Mouse (Mus musculus) spleen, adult 2 months (tissue): Measurements from ENCODE around the gene Ddr2. TPM values are rescaled to one million over a fixed set of nuclear protein-coding genes. Genes with fewer than 3 reads are reported as not detected.

ENCODE experiments used
- DNase-seq, 2 experiments: peaks; one replicate each; pipeline versions ENCODE4 v3.0.0 to v3.0.0-alpha.2; 2012 to 2021; ENCODE audit warnings: low spot score in 2 of 2, low read depth in 1 of 2
- H3K27ac ChIP-seq: fragments of 200-500 bp; 2 replicates; pipeline ENCODE4 v1.5.1; 2012; ENCODE audit warnings: low read length, inconsistent platforms; ENCODE audit not compliant: insufficient read depth
- H3K27me3 ChIP-seq: fragments of 200-500 bp; 2 replicates; pipeline ENCODE4 v1.6.1; 2012; ENCODE audit warnings: mild to moderate bottlenecking, moderate library complexity, low read length, inconsistent platforms; ENCODE audit not compliant: control insufficient read depth, insufficient read depth
- H3K36me3 ChIP-seq: fragments of 200-500 bp; 2 replicates; pipeline ENCODE4 v1.6.1; 2012; ENCODE audit warnings: mild to moderate bottlenecking, low read length, inconsistent platforms; ENCODE audit not compliant: control insufficient read depth, insufficient read depth
- H3K4me1 ChIP-seq: fragments of 200-500 bp; 2 replicates; pipeline ENCODE4 v1.6.1; 2011; ENCODE audit warnings: inconsistent platforms; ENCODE audit not compliant: control insufficient read depth, insufficient read depth, insufficient read length
- H3K4me3 ChIP-seq: fragments of 200-500 bp; 2 replicates; pipeline ENCODE4 v1.5.1; 2011; ENCODE audit warnings: mild to moderate bottlenecking, inconsistent platforms; ENCODE audit not compliant: insufficient read depth, insufficient read length; ENCODE audit errors: extremely low read depth
- CTCF ChIP-seq: fragments of 200-500 bp; IDR thresholded peaks from 2 replicates; pipeline ENCODE4 v1.5.1; 2011; ENCODE audit warnings: mild to moderate bottlenecking, inconsistent platforms; ENCODE audit not compliant: insufficient read depth, insufficient read length, insufficient replicate concordance; ENCODE audit errors: extremely low read depth
- POLR2A ChIP-seq: fragments of 200-500 bp; IDR thresholded peaks from 2 replicates; pipeline ENCODE4 v1.6.1; 2011; ENCODE audit warnings: low read depth, low read length, inconsistent platforms
- WGBS: fragments of 180-500 bp; shearing (Covaris S2); methylation state at CpG from one replicate; pipeline ENCODE4 v1.1.7; 2018; 5-methylcytosine and 5-hydroxymethylcytosine counted together
- polyA plus RNA-seq: library from polyadenylated mRNA; depleted of rRNA; stranded (reverse); fragments of >200 nt; gene quantifications from 2 replicates; pipeline ENCODE4 v1.2.3, GENCODE M21; 2012

The Ddr2 gene
- polyA plus RNA-seq, 1 experiment = 2.3 TPM

GRCm38 (mm10) chr1:169952636-169953035 lies 157.9 kb downstream of the Ddr2 start:
- DNase-seq = no peak
- no peaks in the 10 kb centered on the region for H3K27me3 ChIP-seq
- 94% methylated on average over 10 of the region's 10 CpGs for WGBS
- TF ChIP-seq CTCF = no peak
- H3K4me1 ChIP-seq = no peaks in the 10 kb centered on the region
- H3K36me3 ChIP-seq = peaks cover 12% of the 10 kb centered on the region
- H3K4me3 ChIP-seq = no peak overlapping the region
- no peak overlapping the region for H3K27ac ChIP-seq

- Histone ChIP-seq H3K4me3 (no peak overlapping the region), H3K27me3 (no peaks in the 10 kb centered on the region), H3K36me3 (peaks cover 10% of the 10 kb centered on the region), H3K27ac (no peak overlapping the region), H3K4me1 (no peaks in the 10 kb centered on the region)
- DNase-seq = no peak
- TF ChIP-seq CTCF = no peak
- no peak for TF ChIP-seq POLR2A
- 94% methylated on average over 6 of the region's 6 CpGs for WGBS
These were observed 159.0 kb downstream of the Ddr2 start for GRCm38 (mm10) chr1:169951561-169951960.

GRCm38 (mm10) chr1:169950651-169951050 lies 159.9 kb downstream of the Ddr2 start:
- TF ChIP-seq CTCF (no peak), POLR2A (no peak)
- DNase-seq = no peak
- Histone ChIP-seq H3K4me3 (no peak overlapping the region), H3K27ac (no peak overlapping the region), H3K36me3 (peaks cover 6% of the 10 kb centered on the region), H3K4me1 (no peaks in the 10 kb centered on the region), H3K27me3 (no peaks in the 10 kb centered on the region)
- WGBS = 95% methylated on average over 4 of the region's 4 CpGs

GRCm38 (mm10) chr1:169949981-169950380 lies 160.6 kb downstream of the Ddr2 start:
- no peak for TF ChIP-seq POLR2A
- TF ChIP-seq CTCF = no peak
- WGBS = 85% methylated on average over 7 of the region's 7 CpGs
- Histone ChIP-seq H3K27ac (no peak overlapping the region), H3K4me1 (no peaks in the 10 kb centered on the region), H3K4me3 (no peak overlapping the region), H3K27me3 (no peaks in the 10 kb centered on the region), H3K36me3 (peaks cover 6% of the 10 kb centered on the region)
- no peak for DNase-seq

- no peaks in the 10 kb centered on the region for H3K4me1 ChIP-seq
- no peak overlapping the region for H3K27ac ChIP-seq
- H3K4me3 ChIP-seq = no peak overlapping the region
- peaks cover 6% of the 10 kb centered on the region; the same call in 1 of the 2 replicates for H3K36me3 ChIP-seq
- 89% methylated on average over 7 of the region's 7 CpGs for WGBS
- TF ChIP-seq CTCF = no peak
- TF ChIP-seq POLR2A = no peak
- no peaks in the 10 kb centered on the region for H3K27me3 ChIP-seq
- no peak for DNase-seq
These were observed 161.7 kb downstream of the Ddr2 start for GRCm38 (mm10) chr1:169948866-169949265.

GRCm38 (mm10) chr1:169948280-169948679 lies 162.3 kb downstream of the Ddr2 start:
- H3K27me3 ChIP-seq = no peaks in the 10 kb centered on the region

GRCm38 (mm10) chr1:169947654-169948053 lies 162.9 kb downstream of the Ddr2 start:
- H3K4me1 ChIP-seq = no peaks in the 10 kb centered on the region
- H3K27me3 ChIP-seq = no peaks in the 10 kb centered on the region
- peaks cover 2% of the 10 kb centered on the region; the same call in 1 of the 2 replicates for H3K36me3 ChIP-seq
- no peak overlapping the region for H3K27ac ChIP-seq
- no peak overlapping the region for H3K4me3 ChIP-seq
- 75% methylated on average over 6 of the region's 6 CpGs for WGBS
- no peak for DNase-seq
- TF ChIP-seq POLR2A (no peak), CTCF (no peak)

More at GRCm38 (mm10) chr1:169948280-169948679, 162.3 kb downstream of the Ddr2 start:
- WGBS = 90% methylated on average over 7 of the region's 7 CpGs
- Histone ChIP-seq H3K36me3 (peaks cover 6% of the 10 kb centered on the region; the same call in 1 of the 2 replicates), H3K4me1 (no peaks in the 10 kb centered on the region), H3K4me3 (no peak overlapping the region), H3K27ac (no peak overlapping the region)
- TF ChIP-seq CTCF = no peak
- no peak for TF ChIP-seq POLR2A
- DNase-seq = no peak
